Mouse (Mus musculus) liver, embryonic 12.5 days (tissue): Measurements from ENCODE around the gene Guca2b. TPM values are rescaled to one million over a fixed set of nuclear protein-coding genes. Genes with fewer than 3 reads are reported as not detected.

ENCODE experiments used
- ATAC-seq: fragments of 200-750 bp; cut with Nextera tagmentation; 2 replicates; pipeline ENCODE4 v1.8.0; 2017; ENCODE audit warnings: moderate number of reproducible peaks, mild to moderate bottlenecking, moderate library complexity
- H3K27ac ChIP-seq: fragments of 300-500 bp; sonication (generic); 2 replicates; pipeline ENCODE4 v1.5.1; 2016; ENCODE audit warnings: mild to moderate bottlenecking
- H3K27me3 ChIP-seq: fragments of 300-500 bp; sonication (generic); replicated peaks from 2 replicates; pipeline ENCODE4 v1.6.1; 2016; ENCODE audit warnings: mild to moderate bottlenecking, moderate library complexity
- H3K36me3 ChIP-seq: fragments of 300-500 bp; sonication (generic); 2 replicates; pipeline ENCODE4 v1.6.1; 2016; ENCODE audit warnings: mild to moderate bottlenecking, moderate library complexity
- H3K4me1 ChIP-seq: fragments of 300-500 bp; sonication (generic); 2 replicates; pipeline ENCODE4 v1.6.1; 2016
- H3K4me2 ChIP-seq: fragments of 300-500 bp; sonication (generic); 2 replicates; pipeline ENCODE4 v1.6.1; 2016; ENCODE audit warnings: mild to moderate bottlenecking, moderate library complexity
- H3K4me3 ChIP-seq: fragments of 300-500 bp; sonication (generic); 2 replicates; pipeline ENCODE4 v1.5.1; 2016; ENCODE audit warnings: mild to moderate bottlenecking, moderate library complexity
- H3K9ac ChIP-seq: fragments of 300-500 bp; sonication (generic); 2 replicates; pipeline ENCODE4 v1.6.1; 2016; ENCODE audit warnings: mild to moderate bottlenecking, moderate library complexity
- H3K9me3 ChIP-seq: fragments of 300-500 bp; sonication (generic); replicated peaks from 2 replicates; pipeline ENCODE4 v1.6.1; 2016; ENCODE audit warnings: mild to moderate bottlenecking, moderate library complexity
- WGBS: fragments of 180-500 bp; shearing (Covaris S2); methylation state at CpG from one replicate; pipeline ENCODE4 v1.1.7; 2016; ENCODE audit not compliant: insufficient replicate concordance; 5-methylcytosine and 5-hydroxymethylcytosine counted together
- polyA plus RNA-seq: library from polyadenylated mRNA; unstranded; fragments of >200 nt; fragmentation: Nextera tagmentation; extraction: Ambion mirVana; gene quantifications from 2 replicates; pipeline ENCODE4 v1.2.1, GENCODE M21; 2016

Guca2b gene
- polyA plus RNA-seq, 1 experiment from 2014 or later = 0.29 TPM

GRCm38 (mm10) chr4:119642666-119643065, 16.1 kb downstream of the Guca2b start:
- H3K36me3 ChIP-seq = no peaks in the 10 kb centered on the region
- 63% methylated on average over 4 of the region's 4 CpGs for WGBS
- no peak overlapping the region for H3K9ac ChIP-seq
- ATAC-seq = no peak
- no peaks in the 10 kb centered on the region for H3K27me3 ChIP-seq
- H3K9me3 ChIP-seq = peaks cover 8% of the 10 kb centered on the region; the same call in 1 of the 2 replicates
- no peak overlapping the region for H3K27ac ChIP-seq
- no peak overlapping the region for H3K4me3 ChIP-seq
- H3K4me2 ChIP-seq = no peak overlapping the region
- 0 out of 2 replicates have a peak, but pooled peaks cover under 1% of the 10 kb centered on the region for H3K4me1 ChIP-seq

- Histone ChIP-seq H3K4me3 (no peak overlapping the region), H3K27ac (no peak overlapping the region), H3K4me1 (0 out of 2 replicates have a peak, but pooled peaks cover 7% of the 10 kb centered on the region), H3K4me2 (no peak overlapping the region), H3K9ac (no peak overlapping the region), H3K9me3 (peaks cover 8% of the 10 kb centered on the region; the same call in 1 of the 2 replicates), H3K27me3 (no peaks in the 10 kb centered on the region), H3K36me3 (no peaks in the 10 kb centered on the region)
- ATAC-seq = no peak
- WGBS = 61% methylated on average over 11 of the region's 11 CpGs
Measured at GRCm38 (mm10) chr4:119638656-119639055, 20.1 kb downstream of the Guca2b start.

GRCm38 (mm10) chr4:119637946-119638345, 20.8 kb downstream of the Guca2b start:
- Histone ChIP-seq H3K27ac (no peak overlapping the region), H3K9ac (no peak overlapping the region), H3K4me3 (no peak overlapping the region), H3K27me3 (no peaks in the 10 kb centered on the region), H3K4me1 (peaks cover 11% of the 10 kb centered on the region), H3K4me2 (no peak overlapping the region), H3K9me3 (peaks cover 5% of the 10 kb centered on the region; the same call in 1 of the 2 replicates), H3K36me3 (0 out of 2 replicates have a peak, but pooled peaks cover 2% of the 10 kb centered on the region)
- WGBS = 57% methylated on average over 6 of the region's 6 CpGs
- no peak for ATAC-seq

DNA sequence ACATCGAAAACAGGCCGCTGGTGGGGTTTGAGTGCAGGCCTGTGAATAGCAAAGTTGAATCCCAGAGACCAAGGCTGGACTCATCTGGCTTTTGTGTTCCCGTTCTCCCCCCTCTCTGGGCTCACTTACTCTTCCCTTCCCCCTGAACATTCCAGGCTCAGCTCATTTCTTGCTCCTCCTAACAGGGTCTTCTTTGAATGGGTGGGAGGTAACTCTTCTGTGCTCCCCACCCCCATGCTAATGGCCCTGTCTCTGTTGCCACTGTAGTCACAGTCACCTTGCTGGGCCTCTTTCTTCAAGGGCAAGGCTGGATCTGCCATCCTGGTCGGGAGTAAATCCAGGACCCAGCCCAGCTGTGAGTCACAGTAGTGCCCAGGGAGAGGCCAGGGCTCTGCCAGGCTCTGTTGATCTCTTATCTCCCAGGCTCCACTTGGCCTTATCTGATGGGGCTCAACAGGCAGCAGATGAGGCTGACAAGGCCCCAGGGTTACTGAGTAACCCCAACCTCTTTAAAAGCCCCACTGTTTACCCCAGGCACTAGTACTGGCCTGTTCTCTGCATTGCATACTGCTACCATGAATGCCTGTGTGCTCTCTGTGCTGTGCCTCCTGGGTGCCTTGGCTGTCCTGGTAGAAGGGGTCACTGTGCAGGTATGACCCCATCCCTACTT, 21.4 kb downstream of the Guca2b start, which contains the start of gene Guca2a:
Gene Guca2a (plus strand): TSS at position 529 of the 670 bp plus-strand sequence.
- WGBS = 72% methylated on average over 4 of the region's 4 CpGs
- H3K9me3 ChIP-seq = no peaks in the 10 kb centered on the region
- no peak within 1 kb of the TSS for H3K4me3 ChIP-seq
- H3K9ac ChIP-seq = no peak within 1 kb of the TSS
- 0 out of 2 replicates have a peak, but pooled peaks cover 2% of the 10 kb centered on the region for H3K36me3 ChIP-seq
- no peak within 1 kb of the TSS for H3K27ac ChIP-seq
- ATAC-seq = peak; percentile 38; the same call in 1 of the 2 replicates
- no peak within 1 kb of the TSS for H3K4me2 ChIP-seq
- H3K4me1 ChIP-seq = peaks cover 11% of the 10 kb centered on the region
- no peaks in the 10 kb centered on the region for H3K27me3 ChIP-seq

- 0 out of 2 replicates have a peak, but pooled peaks cover 2% of the 10 kb centered on the region for H3K36me3 ChIP-seq
- no peak overlapping the region for H3K9ac ChIP-seq
- WGBS = 63% methylated on average over 7 of the region's 7 CpGs
- ATAC-seq = no peak
- no peaks in the 10 kb centered on the region for H3K9me3 ChIP-seq
- no peak overlapping the region for H3K4me3 ChIP-seq
- H3K27ac ChIP-seq = no peak overlapping the region
- peaks cover 14% of the 10 kb centered on the region for H3K4me1 ChIP-seq
- no peak overlapping the region for H3K4me2 ChIP-seq
- H3K27me3 ChIP-seq = no peaks in the 10 kb centered on the region
Measured at GRCm38 (mm10) chr4:119636731-119637130, 22.0 kb downstream of the Guca2b start.

DNA sequence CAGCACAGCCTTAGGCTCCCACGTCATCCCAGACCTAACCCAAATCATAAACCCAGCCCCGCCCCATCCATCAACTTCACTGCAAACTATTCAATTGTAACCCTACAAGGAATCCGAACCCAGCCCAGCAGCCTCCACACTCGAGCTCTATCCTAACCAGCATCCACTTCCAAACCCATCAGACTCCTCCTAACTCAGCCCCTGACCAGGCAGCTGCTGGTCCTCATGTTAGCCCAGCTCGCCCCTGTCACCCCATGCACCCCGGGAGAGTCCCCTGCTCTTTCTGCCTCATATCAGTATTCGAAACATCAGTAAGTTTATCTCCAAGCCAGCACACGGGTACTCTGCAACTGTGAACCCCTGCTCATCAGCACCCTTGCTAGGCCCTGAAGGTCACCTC, 23.1 kb downstream of the Guca2b start:
- WGBS = 63% methylated on average over 8 of the region's 8 CpGs
- Histone ChIP-seq H3K27me3 (no peaks in the 10 kb centered on the region), H3K4me1 (peaks cover 24% of the 10 kb centered on the region), H3K36me3 (0 out of 2 replicates have a peak, but pooled peaks cover 2% of the 10 kb centered on the region), H3K9me3 (no peaks in the 10 kb centered on the region), H3K4me3 (no peak overlapping the region), H3K4me2 (no peak overlapping the region), H3K9ac (no peak overlapping the region), H3K27ac (no peak overlapping the region)
- no peak for ATAC-seq

- no peak for ATAC-seq
- 48% methylated on average over 6 of the region's 6 CpGs for WGBS
- Histone ChIP-seq H3K4me3 (no peak overlapping the region), H3K36me3 (peaks cover 4% of the 10 kb centered on the region), H3K27me3 (no peaks in the 10 kb centered on the region), H3K4me1 (peaks cover 26% of the 10 kb centered on the region), H3K9ac (no peak overlapping the region), H3K27ac (no peak overlapping the region), H3K9me3 (no peaks in the 10 kb centered on the region), H3K4me2 (no peak overlapping the region)
Measured at GRCm38 (mm10) chr4:119634908-119635660, 23.7 kb downstream of the Guca2b start.

DNA sequence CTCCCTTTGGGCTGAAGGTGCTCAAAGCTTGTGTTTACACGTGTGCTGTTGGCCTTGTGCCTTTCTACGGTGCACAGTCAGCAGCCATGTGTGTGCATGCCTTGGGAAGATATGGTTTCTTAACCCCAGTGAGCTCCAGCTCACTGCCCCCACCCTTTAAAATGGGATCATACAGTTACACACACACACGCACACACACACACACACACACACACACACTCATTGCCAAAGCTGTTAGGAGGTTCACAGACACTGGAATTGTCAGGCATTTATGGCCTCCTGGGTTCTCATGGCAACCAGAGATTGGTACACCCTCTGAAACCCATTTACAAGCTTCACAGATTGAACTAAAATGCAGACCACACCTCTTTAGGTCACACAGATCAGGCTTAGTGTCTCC, 24.8 kb downstream of the Guca2b start:
- peaks cover 15% of the 10 kb centered on the region for H3K36me3 ChIP-seq
- no peak overlapping the region for H3K27ac ChIP-seq
- no peaks in the 10 kb centered on the region for H3K9me3 ChIP-seq
- H3K4me3 ChIP-seq = no peak overlapping the region
- WGBS = 75% methylated on average over 3 of the region's 3 CpGs
- peaks cover 26% of the 10 kb centered on the region for H3K4me1 ChIP-seq
- no peak for ATAC-seq
- no peak overlapping the region for H3K4me2 ChIP-seq
- H3K9ac ChIP-seq = no peak overlapping the region
- H3K27me3 ChIP-seq = no peaks in the 10 kb centered on the region

- Histone ChIP-seq H3K27me3 (no peaks in the 10 kb centered on the region), H3K4me3 (no peak overlapping the region), H3K27ac (no peak overlapping the region), H3K4me1 (peaks cover 26% of the 10 kb centered on the region), H3K9ac (no peak overlapping the region), H3K36me3 (peaks cover 16% of the 10 kb centered on the region), H3K9me3 (no peaks in the 10 kb centered on the region), H3K4me2 (no peak overlapping the region)
- no peak for ATAC-seq
- WGBS = 73% methylated on average over 7 of the region's 7 CpGs
Measured at GRCm38 (mm10) chr4:119633342-119633741, 25.4 kb downstream of the Guca2b start.

- Histone ChIP-seq H3K4me1 (peaks cover 26% of the 10 kb centered on the region), H3K9ac (no peak overlapping the region), H3K4me3 (no peak overlapping the region), H3K4me2 (no peak overlapping the region), H3K9me3 (no peaks in the 10 kb centered on the region), H3K36me3 (peaks cover 16% of the 10 kb centered on the region), H3K27ac (no peak overlapping the region), H3K27me3 (no peaks in the 10 kb centered on the region)
- 42% methylated on average over 7 of the region's 7 CpGs for WGBS
- no peak for ATAC-seq
Measured at GRCm38 (mm10) chr4:119632721-119633120, 26.0 kb downstream of the Guca2b start.

DNA sequence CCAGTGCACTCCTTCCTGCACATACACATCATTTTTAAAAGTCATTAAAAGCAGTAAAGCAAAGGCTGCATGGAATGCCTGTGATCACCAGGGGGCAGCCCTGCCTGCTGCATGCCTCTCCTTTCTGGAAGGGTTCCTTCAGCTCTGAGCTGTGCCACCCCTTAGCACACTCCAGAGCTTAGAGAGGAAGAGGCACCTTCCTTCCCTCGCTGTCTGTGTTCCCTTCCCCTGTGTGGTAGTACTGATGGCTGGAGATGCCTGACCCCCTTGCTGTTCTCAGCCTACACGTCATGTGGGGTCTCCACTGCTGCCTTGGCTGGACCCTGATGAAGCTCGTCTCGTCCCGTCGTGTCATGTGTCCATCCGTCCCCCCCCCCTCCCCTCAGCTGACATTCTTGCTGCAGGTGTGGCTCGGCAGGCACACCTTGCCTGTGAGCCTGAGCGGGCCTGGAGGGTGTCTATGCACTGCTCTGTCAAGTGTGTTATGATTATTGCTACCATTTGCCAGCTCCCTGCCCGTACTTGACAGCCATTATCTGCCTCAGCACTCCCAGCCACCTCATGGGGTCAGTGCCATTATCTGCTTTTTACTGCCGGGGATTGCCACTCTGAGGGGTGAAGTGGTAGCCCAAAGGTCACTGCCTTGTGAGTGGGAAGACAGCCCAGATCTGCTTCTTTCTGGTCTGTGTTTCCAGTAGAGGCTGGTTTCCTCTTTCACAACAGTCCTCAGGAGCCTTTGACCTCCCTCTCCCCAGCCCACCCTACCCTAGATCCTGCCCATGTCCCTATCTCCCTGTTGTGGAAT, 27.4 kb downstream of the Guca2b start:
- peaks cover 27% of the 10 kb centered on the region for H3K36me3 ChIP-seq
- no peak overlapping the region for H3K27ac ChIP-seq
- peaks cover 20% of the 10 kb centered on the region for H3K4me1 ChIP-seq
- ATAC-seq = peak; percentile 39
- no peak overlapping the region for H3K4me3 ChIP-seq
- H3K9me3 ChIP-seq = no peaks in the 10 kb centered on the region
- H3K9ac ChIP-seq = no peak overlapping the region
- no peak overlapping the region for H3K4me2 ChIP-seq
- 55% methylated on average over 11 of the region's 11 CpGs for whole genome bisulfite sequencing
- H3K27me3 ChIP-seq = no peaks in the 10 kb centered on the region
